Mouse (Mus musculus): ENCODE results near the gene Htr3b.

DNA sequence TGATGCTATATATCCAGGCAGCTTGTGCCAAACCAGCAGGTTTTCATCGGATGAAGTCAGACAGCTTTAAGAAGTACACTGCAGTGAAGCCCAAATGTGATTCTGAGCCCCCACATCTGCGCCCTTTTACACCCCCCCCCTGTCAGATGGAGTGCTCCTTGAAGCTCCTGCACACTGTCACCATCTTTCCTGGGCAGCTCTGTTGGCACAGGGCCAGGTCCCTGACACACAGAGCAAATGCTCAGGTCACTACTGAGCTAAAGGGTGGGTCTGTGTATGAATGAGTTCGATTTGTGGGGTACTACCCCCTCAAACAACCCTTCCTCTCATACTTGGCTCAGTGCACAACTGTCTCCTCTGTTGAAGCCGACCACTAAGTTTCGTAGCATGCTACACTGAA lies 35.4 kb downstream of the Htr3b start:
- TF ChIP-seq POLR2A (IDR thresholded peaks at IDR 0.05; ENCODE audit: borderline replicate concordance, insufficient read depth, low read length): no peak
- TF ChIP-seq CTCF (IDR thresholded peaks at IDR 0.05; ENCODE audit: borderline replicate concordance, insufficient read depth, low read depth, low read length): no peak
